Mouse (Mus musculus) lung, postnatal 25 days (tissue): Measurements from ENCODE around the gene Elk3.

Experiments used
- DNase-seq: peaks from one replicate; pipeline ENCODE4 v3.0.0; 2022; ENCODE audit warnings: low spot score

Elk3 gene

GRCm38 (mm10) chr10:93239201-93239806 lies 71.6 kb downstream of the Elk3 start:
- DNase-seq = no peak

- no peak for DNase-seq
Observed at GRCm38 (mm10) chr10:93234692-93235091, 76.2 kb downstream of the Elk3 start.

GRCm38 (mm10) chr10:93233665-93234194 lies 77.2 kb downstream of the Elk3 start:
- no peak for DNase-seq

- DNase-seq = no peak
Observed at GRCm38 (mm10) chr10:93231893-93232292, 79.0 kb downstream of the Elk3 start.

- no peak for DNase-seq
Observed at GRCm38 (mm10) chr10:93231490-93231889, 79.4 kb downstream of the Elk3 start.

GRCm38 (mm10) chr10:93228401-93229007 lies 82.4 kb downstream of the Elk3 start:
- DNase-seq = no peak

GRCm38 (mm10) chr10:93227921-93228320 lies 83.0 kb downstream of the Elk3 start:
- DNase-seq = no peak

- no peak for DNase-seq
Observed at GRCm38 (mm10) chr10:93225751-93226150, 85.2 kb downstream of the Elk3 start.

GRCm38 (mm10) chr10:93215051-93215763 lies 95.7 kb downstream of the Elk3 start:
- DNase-seq = no peak

- no peak for DNase-seq
Observed at GRCm38 (mm10) chr10:93214251-93214650, 96.7 kb downstream of the Elk3 start.

GRCm38 (mm10) chr10:93213339-93213738 lies 97.6 kb downstream of the Elk3 start:
- DNase-seq = no peak

- DNase-seq = no peak
Observed at GRCm38 (mm10) chr10:93212699-93213098, 98.2 kb downstream of the Elk3 start.

- DNase-seq = no peak
Observed at GRCm38 (mm10) chr10:93207176-93207575, 103.8 kb downstream of the Elk3 start.

- no peak for DNase-seq
Observed at GRCm38 (mm10) chr10:93205287-93205956, 105.5 kb downstream of the Elk3 start.

- no peak for DNase-seq
Observed at GRCm38 (mm10) chr10:93201846-93202458, 109.0 kb downstream of the Elk3 start.

- DNase-seq = no peak
Observed at GRCm38 (mm10) chr10:93198958-93199357, 112.0 kb downstream of the Elk3 start.
